ENCODE assay signal across 9 mouse cellular contexts in genomic region chr19:31073959-31074716, GRCm38 (mm10). TPM values are rescaled to one million over a fixed set of nuclear protein-coding genes. Genes with fewer than 3 reads are reported as not detected.
DNase-seq lines count a peak whose midpoint lies in the region; ATAC-seq and TF ChIP-seq lines count a peak whose summit lies in the region.
"Had no signal": no experiment of that assay in that cellular context is flagged by ENCODE, and none has a peak within 500 bp of the region (broad histone marks: within the 10 kb centered on the region; RNA-seq: fewer than 3 reads in every experiment).

No protein-coding gene starts in this region.

- 0 out of 2 replicates have a peak, but pooled peaks have one; percentile 11 for TF ChIP-seq CTCF in midbrain, postnatal 0 days (IDR thresholded peaks at IDR 0.05)

- no peak for DNase-seq in heart, embryonic 10.5 days (ENCODE audit: low spot score)
- DNase-seq in heart, postnatal 25 days (ENCODE audit: low spot score), result no peak
- DNase-seq in embryo, embryonic 9.5 days (ENCODE audit: extremely low spot score), result peak; percentile 4
- DNase-seq in midbrain, postnatal 0 days (ENCODE audit: low spot score), result peak; percentile 45
- DNase-seq in lung, adult 18-20 months, result no peak
- no peak for DNase-seq in left cerebral cortex, adult 11 months (ENCODE audit: low spot score)
- DNase-seq: liver, embryonic 13.5 days had no signal

- peak overlapping the region; percentile 33 for H3K4me3 ChIP-seq in heart, embryonic 10.5 days
- no peak overlapping the region for H3K4me3 ChIP-seq in hindbrain, embryonic 12.5 days
- peak overlapping the region; percentile 15; the same call in 1 of the 2 replicates for H3K4me3 ChIP-seq in midbrain, postnatal 0 days (ENCODE audit: low read depth, low read length)
- H3K4me3 ChIP-seq: liver, embryonic 13.5 days had no signal

- WGBS in heart, embryonic 10.5 days, result 50% methylated on average over 24 of the region's 24 CpGs
- WGBS in hindbrain, embryonic 12.5 days, result 44% methylated on average over 24 of the region's 24 CpGs
- WGBS in midbrain, postnatal 0 days, result 23% methylated on average over 24 of the region's 24 CpGs

- peak overlapping the region; percentile 14; the same call in 1 of the 2 replicates for H3K9ac ChIP-seq in hindbrain, embryonic 12.5 days
- no peak overlapping the region for H3K9ac ChIP-seq in midbrain, postnatal 0 days (replicated peaks; ENCODE audit: low read length, poor library complexity, severe bottlenecking)
- H3K9ac ChIP-seq: liver, embryonic 13.5 days had no signal

- no peaks in the 10 kb centered on the region for H3K9me3 ChIP-seq in heart, embryonic 10.5 days
- no peaks in the 10 kb centered on the region for H3K9me3 ChIP-seq in hindbrain, embryonic 12.5 days (replicated peaks)
- no peaks in the 10 kb centered on the region for H3K9me3 ChIP-seq in midbrain, postnatal 0 days (ENCODE audit: low read length)
- H3K9me3 ChIP-seq: liver, embryonic 13.5 days had no signal

- peak overlapping the region; percentile 76 for H3K27ac ChIP-seq in heart, embryonic 10.5 days
- peak overlapping the region; percentile 26; the same call in 1 of the 2 replicates for H3K27ac ChIP-seq in hindbrain, embryonic 12.5 days
- H3K27ac ChIP-seq in midbrain, postnatal 0 days (ENCODE audit: low read depth, low read length), result 0 out of 2 replicates have a peak overlapping the region, but pooled peaks have one; percentile 2
- H3K27ac ChIP-seq: liver, embryonic 13.5 days had no signal

- H3K36me3 ChIP-seq in heart, embryonic 10.5 days, result no peaks in the 10 kb centered on the region
- no peaks in the 10 kb centered on the region for H3K36me3 ChIP-seq in hindbrain, embryonic 12.5 days
- H3K36me3 ChIP-seq in midbrain, postnatal 0 days (ENCODE audit: insufficient read depth, low read length), result no peaks in the 10 kb centered on the region
- H3K36me3 ChIP-seq: liver, embryonic 13.5 days had no signal

- H3K4me2 ChIP-seq in hindbrain, embryonic 12.5 days (replicated peaks), result peak overlapping the region; percentile 40
- H3K4me2 ChIP-seq in midbrain, postnatal 0 days (ENCODE audit: low read depth, low read length, poor library complexity, severe bottlenecking), result peak overlapping the region; percentile 16
- H3K4me2 ChIP-seq: liver, embryonic 13.5 days had no signal

- H3K27me3 ChIP-seq in heart, embryonic 10.5 days (ENCODE audit: insufficient read depth, poor library complexity, severe bottlenecking), result no peaks in the 10 kb centered on the region
- no peaks in the 10 kb centered on the region for H3K27me3 ChIP-seq in hindbrain, embryonic 12.5 days
- no peaks in the 10 kb centered on the region for H3K27me3 ChIP-seq in midbrain, postnatal 0 days (ENCODE audit: insufficient read depth, low read length)
- H3K27me3 ChIP-seq: liver, embryonic 13.5 days had no signal

- peaks cover 9% of the 10 kb centered on the region; the same call in 1 of the 2 replicates for H3K4me1 ChIP-seq in heart, embryonic 10.5 days
- peaks cover 7% of the 10 kb centered on the region for H3K4me1 ChIP-seq in hindbrain, embryonic 12.5 days
- H3K4me1 ChIP-seq in midbrain, postnatal 0 days (ENCODE audit: insufficient read depth, low read length), result no peaks in the 10 kb centered on the region
- H3K4me1 ChIP-seq: liver, embryonic 13.5 days had no signal

- intact Hi-C loops in heart, postnatal 25 days (cut with DNase I), result loop anchor here (10.0 kb wide), 1 partner anchor 229 kb away; no protein-coding TSS in a partner anchor

- 0 out of 2 replicates have a peak, but pooled peaks have one; percentile 50 for ATAC-seq in hindbrain, embryonic 12.5 days (ENCODE audit: low FRiP score)
- ATAC-seq in midbrain, postnatal 0 days (ENCODE audit: low FRiP score), result no peak
- no peak for ATAC-seq in megakaryocyte progenitor cell, adult 5-6 weeks (replicated peaks; ENCODE audit: poor library complexity)

RNA-seq across cellular contexts. Expression of gene Cstf2t, which starts 8.5 kb away (rescaled TPM):
- polyA plus RNA-seq in heart, embryonic 10.5 days (2016; fragmentation: Nextera tagmentation; extraction: Ambion mirVana), result 42.7 and 42.8 TPM in 2 replicates
- total RNA-seq in heart, postnatal 25 days (2021), result 10 to 100 TPM; 26.6 to 32.2 TPM
- 78.7 and 82.6 TPM in 2 replicates for polyA plus RNA-seq in hindbrain, embryonic 12.5 days (2016; fragmentation: Nextera tagmentation; extraction: Ambion mirVana)
- 78.5 and 81.3 TPM in 2 replicates for total RNA-seq in midbrain, postnatal 0 days (2014; rRNA removed)
- 54.4 and 59.2 TPM in 2 replicates for polyA plus RNA-seq in midbrain, postnatal 0 days (2015; fragmentation: Nextera tagmentation; extraction: Ambion mirVana)
- total RNA-seq in megakaryocyte progenitor cell, adult 5-6 weeks (2015), result 19.4 and 20.9 TPM in 2 replicates
- total RNA-seq in megakaryocyte progenitor cell, adult 5-6 weeks (2017), result 33.9 and 34.6 TPM in 2 replicates

Comparison
In these comparisons a context has a peak if more than half of its experiments do, and no peak if none do; other contexts are left out.
1. DNase-seq: peak in embryo, embryonic 9.5 days (single experiment) and midbrain, postnatal 0 days (single experiment); none in heart, embryonic 10.5 days (single experiment), heart, postnatal 25 days (single experiment), lung, adult 18-20 months (0 of 2) and left cerebral cortex, adult 11 months (single experiment).
2. H3K27ac ChIP-seq: peak in every context shown above with its lines; median percentile 76 in heart, embryonic 10.5 days; 26 in hindbrain, embryonic 12.5 days; 2 in midbrain, postnatal 0 days.